Mouse (Mus musculus) brown adipose tissue, adult 24 weeks (tissue): ENCODE data around the gene Cx3cl1. TPM values are rescaled to one million over a fixed set of nuclear protein-coding genes. Genes with fewer than 3 reads are reported as not detected.
A peak's percentile ranks its signal among the peaks of the same experiment; 100 is the strongest.

Experiments
- H3K27ac ChIP-seq: fragments of 200-500 bp; replicated peaks from 2 replicates; pipeline ENCODE4 v1.5.1; 2012; ENCODE audit warnings: low read depth, mild to moderate bottlenecking, low read length
- H3K4me1 ChIP-seq: fragments of 200-500 bp; 2 replicates; pipeline ENCODE4 v1.6.1; 2012; ENCODE audit warnings: low read length, mixed read lengths; ENCODE audit not compliant: control insufficient read depth, insufficient read depth, insufficient read length
- H3K4me3 ChIP-seq: fragments of 200-500 bp; 2 replicates; pipeline ENCODE4 v1.5.1; 2012; ENCODE audit warnings: low read depth, mild to moderate bottlenecking, low read length, moderate library complexity; ENCODE audit not compliant: insufficient read depth
- polyA plus RNA-seq: library from polyadenylated mRNA; stranded (reverse); fragments of >200 nt; gene quantifications from 2 replicates; pipeline ENCODE4 v1.2.4, GENCODE M21; 2012; ENCODE audit not compliant: missing spikeins, insufficient read depth, insufficient read length

Cx3cl1 gene
- polyA plus RNA-seq, 1 experiment, result 2.2 TPM

DNA sequence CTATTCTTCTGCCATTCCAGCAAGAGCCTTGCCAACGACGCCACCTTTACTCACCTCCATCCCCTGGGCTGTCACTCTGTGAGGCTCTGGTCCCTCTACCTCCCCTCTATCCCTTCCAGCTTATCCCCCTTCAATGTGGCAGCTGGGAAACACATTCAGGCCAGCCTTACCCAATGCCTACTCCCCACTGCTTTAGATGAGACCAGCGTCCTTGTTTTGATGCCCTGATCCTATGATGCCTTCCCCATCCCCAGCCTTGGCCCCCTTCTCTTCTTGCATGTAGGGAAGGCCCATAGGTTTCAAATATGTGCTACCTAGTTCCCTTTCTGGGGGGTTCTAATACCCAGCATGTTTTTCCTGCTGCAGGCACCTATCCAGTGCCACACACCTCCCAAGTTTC is 21.9 kb upstream of the Cx3cl1 start:
- Histone ChIP-seq H3K27ac (no peak overlapping the region), H3K4me3 (no peak overlapping the region), H3K4me1 (0 out of 2 replicates have a peak, but pooled peaks cover 2% of the 10 kb centered on the region)

DNA sequence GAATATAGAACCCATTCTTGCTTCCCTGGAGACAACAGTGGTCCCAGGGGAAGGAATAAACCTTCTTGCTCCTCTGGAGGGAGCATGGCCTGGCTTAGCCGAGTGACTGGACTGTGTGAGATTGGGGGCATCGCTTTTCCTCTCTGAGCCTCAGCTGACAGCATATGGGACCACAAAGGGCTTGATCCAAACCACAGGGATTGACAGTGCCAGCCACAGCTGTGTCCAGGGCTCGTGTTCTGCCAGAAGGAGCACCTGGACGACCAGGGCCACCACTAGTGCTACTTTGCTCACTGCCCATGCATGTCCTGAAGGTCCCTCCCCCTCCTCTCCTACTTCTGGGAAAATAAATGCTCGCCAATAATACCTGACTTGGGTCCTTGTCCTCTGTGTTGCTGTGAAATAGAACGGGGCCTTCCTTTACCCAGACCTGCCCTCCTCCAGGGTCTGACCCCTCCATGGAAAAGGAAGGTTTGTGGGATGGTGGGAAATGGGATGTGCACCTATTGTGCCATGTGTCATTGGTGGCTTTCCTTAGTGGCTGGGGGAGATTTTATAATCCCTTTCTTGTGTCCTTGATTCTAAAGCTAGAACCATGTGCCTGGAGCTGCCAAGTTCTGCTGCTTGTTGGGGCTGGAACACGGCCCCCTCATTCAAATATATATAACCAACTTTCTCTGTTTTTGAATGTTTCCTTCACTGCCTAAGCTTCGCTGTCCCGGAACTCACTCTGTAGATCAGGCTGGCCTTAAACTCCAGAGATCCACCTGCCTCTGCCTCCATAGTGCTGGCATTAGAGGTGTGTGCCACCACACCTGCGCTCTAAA is 20.6 kb upstream of the Cx3cl1 start:
- H3K27ac ChIP-seq, result no peak overlapping the region
- no peak overlapping the region for H3K4me3 ChIP-seq
- 0 out of 2 replicates have a peak, but pooled peaks cover 2% of the 10 kb centered on the region for H3K4me1 ChIP-seq

DNA sequence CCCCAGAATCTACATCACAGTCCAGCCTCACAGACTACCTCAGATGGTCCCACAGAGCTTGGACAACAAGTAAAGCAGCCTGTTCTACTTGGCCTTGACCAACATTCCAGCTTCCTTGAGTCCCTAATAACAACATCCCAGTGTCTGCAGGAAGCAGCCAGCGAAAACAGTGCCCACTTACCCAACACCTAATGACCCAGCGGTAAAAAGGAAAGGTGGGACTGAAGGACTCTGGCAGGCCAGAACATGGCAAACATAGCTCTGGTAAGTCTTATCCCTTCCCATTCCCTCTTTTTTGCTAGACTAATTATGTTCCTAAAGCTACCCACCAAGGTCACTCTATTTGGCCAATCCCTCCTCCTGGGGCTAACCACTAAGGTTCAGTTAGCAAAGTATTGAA is 17.8 kb upstream of the Cx3cl1 start:
- Histone ChIP-seq H3K4me1 (no peaks in the 10 kb centered on the region), H3K27ac (no peak overlapping the region), H3K4me3 (no peak overlapping the region)

DNA sequence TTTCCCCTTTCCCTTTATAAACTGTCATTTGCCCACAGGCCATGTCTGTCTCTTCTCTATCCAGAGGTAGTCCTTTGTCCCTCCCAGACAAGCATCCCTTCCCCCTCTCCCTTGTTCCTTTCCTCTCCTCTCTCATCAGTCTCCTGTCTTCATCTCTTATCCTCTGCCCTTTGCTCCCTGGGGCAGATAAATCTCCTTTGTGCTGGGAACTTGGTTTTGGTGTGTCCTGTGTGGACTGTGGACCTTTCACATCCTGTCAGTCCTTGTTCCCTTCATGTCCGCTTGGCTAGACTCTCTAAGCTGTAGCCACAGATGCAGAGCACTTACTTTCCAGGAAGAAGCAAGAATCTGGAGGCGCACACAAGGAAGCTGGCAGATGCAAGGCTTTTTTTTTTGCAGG is 17.3 kb upstream of the Cx3cl1 start:
- H3K4me1 ChIP-seq, result no peaks in the 10 kb centered on the region
- no peak overlapping the region for H3K4me3 ChIP-seq

DNA sequence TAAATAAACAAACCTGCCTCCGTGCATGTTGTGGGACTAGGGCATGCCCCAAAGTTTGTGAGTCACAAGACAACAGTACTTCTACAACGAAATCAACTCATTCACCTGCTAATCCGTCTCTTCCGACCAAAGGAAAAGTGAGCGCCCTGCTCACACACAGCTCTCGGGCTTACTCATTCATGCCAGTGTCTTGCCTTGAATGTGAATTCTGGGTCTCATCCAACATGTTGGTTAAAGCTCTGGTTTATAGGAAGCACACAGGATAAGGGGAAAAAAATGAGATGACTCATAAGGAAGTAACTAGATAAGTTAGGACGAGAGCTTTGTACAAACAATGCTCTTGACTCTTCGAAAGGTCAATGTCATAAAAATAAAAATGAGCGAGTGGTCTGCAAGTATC is 4.8 kb upstream of the Cx3cl1 start:
- peaks cover 5% of the 10 kb centered on the region; the same call in 1 of the 2 replicates for H3K4me1 ChIP-seq
- no peak overlapping the region for H3K27ac ChIP-seq
- no peak overlapping the region for H3K4me3 ChIP-seq

More for the DNA sequence above, 17.3 kb upstream of the Cx3cl1 start:
- no peak overlapping the region for H3K27ac ChIP-seq

DNA sequence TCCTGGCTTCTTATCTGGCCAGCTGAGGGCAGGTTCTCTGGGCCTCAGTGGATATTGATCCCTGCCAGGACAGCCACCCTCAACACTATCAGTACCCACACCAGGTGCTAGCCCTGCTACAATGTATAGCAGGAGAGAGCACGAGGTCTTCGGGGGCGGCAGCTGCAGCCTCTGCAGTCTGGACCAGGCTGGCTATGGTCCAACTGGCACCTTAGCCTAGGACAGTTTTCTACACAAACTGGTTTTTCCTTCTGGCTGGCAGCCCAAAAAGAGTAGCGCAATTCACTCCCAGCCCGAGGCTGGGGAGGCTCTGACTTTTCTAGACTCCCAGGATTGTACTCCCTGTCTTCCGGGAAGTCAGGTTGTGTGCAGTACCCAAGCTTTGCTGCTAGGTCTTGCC is 864 bp upstream of the Cx3cl1 start:
- Histone ChIP-seq H3K4me3 (no peak overlapping the region), H3K27ac (no peak overlapping the region)

DNA sequence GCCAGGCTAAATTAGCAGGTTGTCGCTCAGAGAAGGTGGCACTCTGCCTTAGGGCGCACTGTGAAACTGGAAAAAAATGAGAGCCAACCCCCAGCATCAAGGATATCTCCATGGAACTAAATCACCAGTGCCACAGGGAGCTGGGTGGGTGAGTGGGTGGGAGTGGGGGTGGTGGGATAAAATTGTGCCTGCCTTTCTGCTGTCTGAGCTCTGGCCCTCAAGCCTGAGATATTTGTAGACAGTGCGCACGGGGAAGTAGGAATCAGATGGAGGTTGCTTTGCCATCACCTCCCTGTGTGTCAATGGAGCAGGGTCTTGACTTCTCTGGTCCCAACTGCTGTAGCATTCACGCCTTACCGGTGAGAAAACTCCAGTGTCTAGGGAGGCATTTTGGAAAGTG is 1.2 kb downstream of the Cx3cl1 start:
- Histone ChIP-seq H3K27ac (no peak overlapping the region), H3K4me3 (peak overlapping the region; percentile 82), H3K4me1 (peaks cover 5% of the 10 kb centered on the region)

More for the DNA sequence above, 864 bp upstream of the Cx3cl1 start:
- H3K4me1 ChIP-seq, result peaks cover 5% of the 10 kb centered on the region

DNA sequence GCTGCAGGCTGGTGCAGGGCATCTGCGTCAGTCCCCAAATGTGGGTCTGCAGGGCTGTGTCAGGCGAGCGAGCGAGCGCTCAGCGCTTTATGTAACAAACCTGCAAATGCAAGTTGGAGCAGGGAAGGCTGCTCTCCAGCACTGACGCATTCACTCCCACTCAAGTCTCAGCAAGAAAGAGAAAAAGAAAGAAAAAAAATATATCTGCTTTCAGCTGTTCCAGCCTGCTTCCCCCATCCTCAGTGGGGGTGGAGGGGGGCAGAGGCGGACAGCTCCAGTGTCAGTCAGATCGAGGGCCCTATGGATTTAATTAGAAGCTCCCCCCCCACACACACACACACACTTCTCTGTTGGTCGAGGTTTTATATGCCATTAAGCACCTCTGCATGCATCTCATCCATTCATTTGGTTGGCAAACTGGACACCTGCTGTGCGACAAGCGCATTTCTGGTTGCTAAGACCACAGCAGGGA is 1.9 kb downstream of the Cx3cl1 start:
- no peak overlapping the region for H3K4me3 ChIP-seq
- H3K4me1 ChIP-seq, result peaks cover 12% of the 10 kb centered on the region
- H3K27ac ChIP-seq, result no peak overlapping the region

DNA sequence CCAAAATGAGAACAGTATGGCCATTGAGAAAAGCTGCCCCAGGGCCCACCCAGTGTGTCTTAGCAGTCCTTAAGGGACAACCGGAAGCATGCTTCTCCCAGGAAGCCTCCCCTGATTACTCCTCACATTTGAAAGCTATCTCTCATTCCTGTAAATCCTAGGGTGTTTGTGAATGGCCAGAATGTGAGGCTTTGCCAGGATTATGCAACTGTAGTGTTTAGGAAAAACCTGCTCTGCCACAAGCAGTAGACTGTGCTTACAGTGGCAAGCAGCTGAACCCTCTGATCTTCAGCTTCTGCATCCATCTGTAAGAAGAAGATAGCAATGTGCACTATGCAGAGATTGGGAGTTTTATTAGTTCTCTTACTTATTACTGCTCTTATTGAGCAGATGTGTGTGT is 2.8 kb downstream of the Cx3cl1 start:
- Histone ChIP-seq H3K27ac (no peak overlapping the region), H3K4me3 (no peak overlapping the region), H3K4me1 (peaks cover 20% of the 10 kb centered on the region)

DNA sequence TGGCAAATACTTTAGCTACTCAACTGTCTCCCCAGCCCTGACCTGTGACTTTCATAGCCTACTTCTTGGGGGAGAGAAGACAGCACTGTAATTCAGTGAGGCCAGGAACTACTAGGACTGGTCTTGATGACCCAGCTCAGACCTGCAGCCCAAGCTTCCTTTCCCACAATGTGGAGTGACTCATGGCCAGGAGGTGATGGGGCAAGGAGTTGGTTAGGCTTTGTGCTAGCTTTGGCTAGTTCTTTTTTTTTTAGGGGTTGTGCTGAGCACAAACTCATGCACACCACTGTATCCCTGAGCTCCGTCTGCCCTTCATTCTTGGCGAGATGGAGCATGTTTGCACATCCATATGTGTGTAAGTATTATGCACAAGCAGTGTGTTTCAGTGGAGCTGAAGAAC is 4.5 kb downstream of the Cx3cl1 start:
- Histone ChIP-seq H3K27ac (no peak overlapping the region), H3K4me3 (no peak overlapping the region), H3K4me1 (peaks cover 20% of the 10 kb centered on the region)

DNA sequence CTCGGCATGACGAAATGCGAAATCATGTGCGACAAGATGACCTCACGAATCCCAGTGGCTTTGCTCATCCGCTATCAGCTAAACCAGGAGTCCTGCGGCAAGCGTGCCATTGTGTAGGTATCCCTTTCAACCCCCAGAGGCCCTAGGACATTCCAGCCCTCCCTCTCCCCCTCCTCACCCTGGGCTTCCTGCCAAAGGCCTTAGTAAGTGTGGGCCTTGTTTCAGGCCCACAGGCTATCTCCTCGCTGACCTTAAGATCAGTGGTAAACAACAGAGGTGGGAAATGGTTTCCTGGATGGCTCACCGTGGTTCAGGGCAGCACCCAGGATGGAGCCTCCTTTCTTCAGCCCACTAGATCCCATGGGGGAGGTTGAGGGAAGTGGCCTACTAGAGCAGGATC is 6.2 kb downstream of the Cx3cl1 start:
- Histone ChIP-seq H3K27ac (peak overlapping the region; percentile 43), H3K4me3 (no peak overlapping the region), H3K4me1 (peaks cover 25% of the 10 kb centered on the region)

DNA sequence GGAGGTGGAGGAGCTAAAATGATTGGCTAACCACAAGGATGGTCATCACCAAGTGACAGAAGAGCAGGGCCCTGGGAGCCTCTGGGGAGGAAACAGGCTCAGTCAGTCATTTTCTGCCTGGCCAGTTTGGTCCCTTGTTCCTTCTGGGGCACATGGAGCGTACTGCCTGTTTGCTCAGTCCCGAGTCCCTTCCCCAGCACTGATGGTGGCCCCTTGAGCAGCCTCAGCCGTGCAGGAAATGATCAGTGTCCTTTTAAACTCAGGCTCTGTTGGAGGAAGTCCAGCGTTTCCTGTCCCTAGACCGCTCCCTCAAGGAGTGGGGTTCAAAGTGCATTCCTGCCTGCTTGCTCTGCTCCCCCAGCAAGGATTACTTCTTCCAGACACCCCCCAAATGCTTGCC is 6.7 kb downstream of the Cx3cl1 start:
- no peak overlapping the region for H3K4me3 ChIP-seq

DNA sequence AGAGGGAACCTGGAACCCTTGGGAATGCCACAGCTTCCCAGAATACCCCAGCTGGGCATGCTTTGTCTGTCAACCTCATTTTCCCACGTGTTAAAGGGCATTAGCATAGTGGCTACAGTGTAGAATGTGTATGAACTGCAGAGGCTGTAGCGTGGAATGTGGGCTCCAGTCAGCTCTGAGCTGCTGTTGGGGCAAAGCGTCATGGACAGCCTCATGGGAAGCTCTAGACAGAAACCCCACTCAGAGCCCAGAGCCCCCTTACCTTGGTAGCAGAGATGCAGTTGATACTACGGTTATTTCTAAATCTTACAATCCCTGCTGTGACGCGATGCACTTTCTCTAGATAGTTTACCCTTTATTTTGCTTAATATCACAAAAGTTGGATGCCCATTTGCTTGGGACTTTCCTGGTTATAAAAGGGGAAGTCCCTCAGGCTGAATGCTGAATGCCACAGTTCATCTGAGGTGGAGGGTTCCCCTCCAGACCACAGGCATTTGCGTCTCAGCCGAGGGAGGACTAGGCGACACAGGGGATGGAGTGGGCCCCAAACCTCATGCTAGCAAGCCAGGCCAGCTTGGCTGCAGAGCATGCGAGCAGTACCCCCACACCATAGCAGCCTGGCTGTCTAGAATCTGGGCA is 7.2 kb downstream of the Cx3cl1 start:
- no peak overlapping the region for H3K4me3 ChIP-seq
- peak overlapping the region; percentile 43; the same call in 1 of the 2 replicates for H3K27ac ChIP-seq
- peaks cover 27% of the 10 kb centered on the region for H3K4me1 ChIP-seq

More for the DNA sequence above, 6.7 kb downstream of the Cx3cl1 start:
- Histone ChIP-seq H3K27ac (peak overlapping the region; percentile 43), H3K4me1 (peaks cover 25% of the 10 kb centered on the region)

DNA sequence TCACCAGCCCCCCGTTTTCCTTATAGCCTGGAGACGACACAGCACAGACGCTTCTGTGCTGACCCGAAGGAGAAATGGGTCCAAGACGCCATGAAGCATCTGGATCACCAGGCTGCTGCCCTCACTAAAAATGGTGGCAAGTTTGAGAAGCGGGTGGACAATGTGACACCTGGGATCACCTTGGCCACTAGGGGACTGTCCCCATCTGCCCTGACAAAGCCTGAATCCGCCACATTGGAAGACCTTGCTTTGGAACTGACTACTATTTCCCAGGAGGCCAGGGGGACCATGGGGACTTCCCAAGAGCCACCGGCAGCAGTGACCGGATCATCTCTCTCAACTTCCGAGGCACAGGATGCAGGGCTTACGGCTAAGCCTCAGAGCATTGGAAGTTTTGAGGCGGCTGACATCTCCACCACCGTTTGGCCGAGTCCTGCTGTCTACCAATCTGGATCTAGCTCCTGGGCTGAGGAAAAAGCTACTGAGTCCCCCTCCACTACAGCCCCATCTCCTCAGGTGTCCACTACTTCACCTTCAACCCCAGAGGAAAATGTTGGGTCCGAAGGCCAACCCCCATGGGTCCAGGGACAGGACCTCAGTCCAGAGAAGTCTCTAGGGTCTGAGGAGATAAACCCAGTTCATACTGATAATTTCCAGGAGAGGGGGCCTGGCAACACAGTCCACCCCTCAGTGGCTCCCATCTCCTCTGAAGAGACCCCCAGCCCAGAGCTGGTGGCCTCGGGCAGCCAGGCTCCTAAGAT is 7.9 kb downstream of the Cx3cl1 start:
- H3K27ac ChIP-seq, result no peak overlapping the region
- peaks cover 34% of the 10 kb centered on the region for H3K4me1 ChIP-seq
- no peak overlapping the region for H3K4me3 ChIP-seq

DNA sequence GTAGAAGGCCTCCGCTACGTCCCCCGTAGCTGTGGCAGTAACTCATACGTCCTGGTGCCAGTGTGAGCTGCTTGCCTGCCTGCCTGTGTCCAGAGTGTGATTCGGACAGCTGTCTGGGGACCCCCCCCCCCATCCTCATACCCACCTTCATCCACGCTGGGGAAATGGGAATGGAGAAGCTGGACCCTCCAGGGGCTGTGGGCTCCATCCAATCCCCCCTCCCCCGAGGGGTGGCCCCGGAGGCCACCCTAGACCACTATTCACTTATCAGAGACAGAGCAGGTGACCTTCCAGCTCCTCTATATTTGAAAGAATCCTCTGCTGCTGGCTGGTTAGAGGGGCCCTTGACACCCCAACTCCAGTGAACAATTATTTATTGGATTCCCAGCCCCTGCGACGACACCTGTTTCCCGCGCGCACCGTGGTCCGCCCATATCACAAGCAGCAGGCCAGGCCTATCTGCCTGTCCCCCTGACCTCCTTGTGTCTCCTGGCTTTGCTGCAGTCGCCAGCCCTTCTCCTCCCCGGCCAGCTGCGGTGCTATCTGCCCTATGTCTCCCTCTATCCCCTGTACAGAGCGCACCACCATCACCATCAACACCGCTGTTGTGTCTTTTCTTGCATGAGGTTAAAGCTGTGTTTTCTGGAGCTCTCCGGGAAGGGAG is 8.8 kb downstream of the Cx3cl1 start:
- Histone ChIP-seq H3K4me3 (no peak overlapping the region), H3K27ac (no peak overlapping the region), H3K4me1 (peaks cover 42% of the 10 kb centered on the region)
